Mouse (Mus musculus) myocyte (in vitro differentiated cells): Measurements from ENCODE around the gene Cacna1g. TPM values are rescaled to one million over a fixed set of nuclear protein-coding genes. Genes with fewer than 3 reads are reported as not detected.

Experiments used
- H3K27me3 ChIP-seq: one replicate; pipeline ENCODE4 v1.6.1; 2011; ENCODE audit not compliant: control insufficient read depth, insufficient read depth, insufficient read length
- H3K36me3 ChIP-seq: one replicate; pipeline ENCODE4 v1.6.1; 2011; ENCODE audit not compliant: control insufficient read depth, insufficient read depth
- H3K4me2 ChIP-seq: one replicate; pipeline ENCODE4 v1.6.1; 2011; ENCODE audit warnings: low read depth, control low read depth
- H3K4me3 ChIP-seq: one replicate; pipeline ENCODE4 v1.5.1; 2011; ENCODE audit warnings: mild to moderate bottlenecking, control low read depth, moderate library complexity
- H3K79me2 ChIP-seq: one replicate; pipeline ENCODE4 v1.6.1; 2011; ENCODE audit not compliant: control insufficient read depth, insufficient read depth
- H3ac ChIP-seq: one replicate; pipeline ENCODE4 v1.6.1; 2011; ENCODE audit not compliant: control insufficient read depth, insufficient read length
- CEBPB ChIP-seq: IDR thresholded peaks from 2 replicates; pipeline ENCODE4 v1.6.1; 2011; ENCODE audit warnings: mild to moderate bottlenecking, moderate library complexity; ENCODE audit not compliant: poor library complexity, insufficient read depth, severe bottlenecking
- E2F4 ChIP-seq: IDR thresholded peaks from one replicate; pipeline ENCODE4 v1.6.1; 2011; ENCODE audit warnings: mild to moderate bottlenecking, control low read depth, moderate library complexity; ENCODE audit not compliant: insufficient read depth
- MAX ChIP-seq: IDR thresholded peaks from one replicate; pipeline ENCODE4 v1.6.1; 2011; ENCODE audit warnings: low read depth, mild to moderate bottlenecking, control low read depth
- MYOD1 ChIP-seq, 3 experiments: IDR thresholded peaks; one replicate each; pipeline ENCODE4 v1.6.1; 2011; ENCODE audit warnings: control low read depth in 2 of 3, low read depth in 2 of 3, mild to moderate bottlenecking in 2 of 3, moderate library complexity in 1 of 3; ENCODE audit not compliant: insufficient read length in 2 of 3, control insufficient read depth in 1 of 3
- MYOG ChIP-seq, 3 experiments: IDR thresholded peaks; one replicate each; pipeline ENCODE4 v1.6.1; 2011; ENCODE audit warnings: control low read depth in 2 of 3, low read depth in 2 of 3, mild to moderate bottlenecking in 2 of 3; ENCODE audit not compliant: insufficient read length in 2 of 3, control insufficient read depth in 1 of 3, insufficient read depth in 1 of 3
- POLR2A ChIP-seq: IDR thresholded peaks from one replicate; pipeline ENCODE4 v1.6.1; 2011; ENCODE audit warnings: low read depth, mild to moderate bottlenecking, control low read depth, moderate library complexity; ENCODE audit not compliant: insufficient read length
- POLR2AphosphoS2 ChIP-seq: IDR thresholded peaks from one replicate; pipeline ENCODE4 v1.6.1; 2011; ENCODE audit warnings: low read depth, control low read depth; ENCODE audit not compliant: insufficient read length
- REST ChIP-seq: IDR thresholded peaks from one replicate; pipeline ENCODE4 v1.6.1; 2011; ENCODE audit warnings: mild to moderate bottlenecking, control low read depth, moderate library complexity; ENCODE audit not compliant: insufficient read depth, insufficient read length
- SRF ChIP-seq: IDR thresholded peaks from one replicate; pipeline ENCODE4 v1.6.1; 2011; ENCODE audit warnings: low read depth; ENCODE audit not compliant: control insufficient read depth, insufficient read length
- TCF12 ChIP-seq: IDR thresholded peaks from one replicate; pipeline ENCODE4 v1.6.1; 2011; ENCODE audit warnings: mild to moderate bottlenecking, control low read depth; ENCODE audit not compliant: poor library complexity, insufficient read depth, severe bottlenecking
- TCF3 ChIP-seq: IDR thresholded peaks from one replicate; pipeline ENCODE4 v1.6.1; 2011; ENCODE audit warnings: low read depth, control low read depth; ENCODE audit not compliant: insufficient read length
- USF1 ChIP-seq: IDR thresholded peaks from one replicate; pipeline ENCODE4 v1.6.1; 2011; ENCODE audit warnings: low read depth, mild to moderate bottlenecking, control low read depth, moderate library complexity
- polyA plus RNA-seq: library from polyadenylated mRNA; unstranded; fragments of >200 nt; fragmentation: generic; extraction: Trizol; gene quantifications from one replicate; pipeline ENCODE4 v1.2.1, GENCODE M21; 2012; ENCODE audit warnings: missing spikeins

The Cacna1g gene
- polyA plus RNA-seq, 1 experiment, result 0.05 TPM

DNA sequence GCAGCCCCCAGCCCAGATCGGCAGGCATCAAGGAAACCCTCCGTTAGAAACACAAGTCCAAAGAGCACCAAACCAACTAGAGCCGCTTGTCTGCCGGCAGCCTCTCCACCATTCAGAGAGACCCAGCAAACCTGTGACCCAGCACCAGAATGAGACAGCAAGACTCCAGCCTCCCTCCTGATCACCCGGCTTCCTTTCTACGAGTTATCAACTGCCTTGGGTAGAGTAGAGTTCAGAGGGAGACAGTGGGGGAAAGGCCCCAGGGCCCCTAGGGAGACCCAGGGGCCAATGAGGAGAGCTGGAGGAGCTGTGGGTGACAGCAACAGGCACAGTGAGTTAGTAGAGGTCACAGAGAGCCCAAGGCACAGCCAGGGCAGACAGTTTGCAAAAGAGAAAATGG is 53.0 kb downstream of the Cacna1g start:
- H3K79me2 ChIP-seq, result no peaks in the 10 kb centered on the region
- H3ac ChIP-seq, result no peak overlapping the region
- TF ChIP-seq MAX, result no peak
- no peak for TF ChIP-seq TCF12
- TF ChIP-seq MYOD1 (IDR thresholded peaks at IDR 0.05; ENCODE audit: control insufficient read depth in 1 of 3, insufficient read length in 2 of 3, low read depth in 2 of 3), result no peak
- TF ChIP-seq POLR2AphosphoS2, result no peak
- TF ChIP-seq POLR2A, result no peak
- TF ChIP-seq SRF, result no peak
- no peak for TF ChIP-seq USF1
- TF ChIP-seq TCF3, result no peak
- TF ChIP-seq MYOG (IDR thresholded peaks at IDR 0.05; ENCODE audit: control insufficient read depth in 1 of 3, insufficient read depth in 1 of 3, insufficient read length in 2 of 3, low read depth in 2 of 3), result no peak
- no peak for TF ChIP-seq CEBPB
- TF ChIP-seq REST, result no peak
- TF ChIP-seq E2F4, result no peak
- no peaks in the 10 kb centered on the region for H3K36me3 ChIP-seq
- peaks cover 50% of the 10 kb centered on the region for H3K27me3 ChIP-seq
- H3K4me2 ChIP-seq, result no peak overlapping the region
- no peak overlapping the region for H3K4me3 ChIP-seq

DNA sequence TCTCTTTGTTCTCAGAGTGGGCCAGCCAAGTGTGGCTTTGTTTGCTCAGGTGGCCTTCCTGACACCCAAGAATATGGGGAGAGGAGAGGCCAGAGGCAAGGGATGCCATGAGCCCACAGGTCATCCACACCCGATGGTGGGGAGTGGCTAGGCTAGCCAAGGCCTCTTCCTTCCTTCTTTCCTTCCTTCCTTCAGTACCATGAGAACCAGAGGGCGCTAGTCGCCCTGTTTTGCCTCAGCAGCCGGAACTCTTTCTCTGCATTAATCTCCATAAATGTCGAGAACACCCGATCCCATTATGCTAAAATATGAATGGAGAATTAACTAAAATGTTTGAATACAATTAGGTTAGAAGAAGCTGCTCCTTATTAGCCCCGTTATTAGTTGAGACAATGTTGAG is 53.7 kb downstream of the Cacna1g start:
- no peaks in the 10 kb centered on the region for H3K36me3 ChIP-seq
- H3K4me3 ChIP-seq, result no peak overlapping the region
- H3K79me2 ChIP-seq, result no peaks in the 10 kb centered on the region
- H3K4me2 ChIP-seq, result no peak overlapping the region
- H3K27me3 ChIP-seq, result peaks cover 56% of the 10 kb centered on the region
- no peak overlapping the region for H3ac ChIP-seq
- no peak for TF ChIP-seq MYOG (IDR thresholded peaks at IDR 0.05; ENCODE audit: control insufficient read depth in 1 of 3, insufficient read depth in 1 of 3, insufficient read length in 2 of 3, low read depth in 2 of 3)
- no peak for TF ChIP-seq TCF3

DNA sequence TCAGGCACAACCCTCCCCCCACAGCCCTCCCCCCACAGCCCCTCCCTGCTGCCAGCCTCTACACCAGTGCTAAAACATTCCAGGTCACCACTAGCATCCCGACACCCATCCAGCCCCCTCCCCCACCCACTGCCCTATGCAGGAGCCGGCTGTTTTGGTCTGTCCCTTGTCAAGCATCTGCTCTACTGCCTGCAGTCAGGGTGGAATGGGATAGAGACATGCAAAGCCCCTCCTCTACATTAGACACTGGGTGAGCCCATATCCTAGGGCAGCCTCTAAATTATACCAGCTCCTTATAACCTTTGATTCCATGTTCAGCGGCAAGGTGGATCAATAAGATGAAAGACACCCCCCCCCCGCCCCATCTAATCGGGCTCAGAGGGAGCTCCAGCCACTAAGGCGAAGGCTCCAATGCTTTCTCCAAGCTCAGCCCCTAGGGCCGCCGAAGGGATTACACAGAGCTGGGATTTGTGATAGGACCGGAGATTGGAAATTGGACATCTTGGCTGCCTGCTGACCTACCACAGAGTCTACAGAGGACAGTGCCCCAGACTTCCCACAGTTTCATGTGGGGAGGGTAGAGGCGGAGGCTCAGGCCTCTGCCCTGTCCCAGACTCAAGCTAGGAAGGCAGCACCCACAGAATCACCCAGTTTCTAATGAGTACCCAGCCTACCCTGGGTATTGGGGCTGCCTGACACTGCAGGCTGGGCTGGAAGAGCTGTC is 54.8 kb downstream of the Cacna1g start:
- Histone ChIP-seq H3K4me3 (no peak overlapping the region), H3K79me2 (no peaks in the 10 kb centered on the region), H3K27me3 (peaks cover 59% of the 10 kb centered on the region), H3K4me2 (no peak overlapping the region), H3ac (no peak overlapping the region), H3K36me3 (no peaks in the 10 kb centered on the region)
- TF ChIP-seq E2F4 (no peak), CEBPB (no peak), SRF (no peak), USF1 (no peak), MYOG (IDR thresholded peaks at IDR 0.05; ENCODE audit: control insufficient read depth in 1 of 3, insufficient read depth in 1 of 3, insufficient read length in 2 of 3, low read depth in 2 of 3) (no peak), POLR2AphosphoS2 (no peak)

DNA sequence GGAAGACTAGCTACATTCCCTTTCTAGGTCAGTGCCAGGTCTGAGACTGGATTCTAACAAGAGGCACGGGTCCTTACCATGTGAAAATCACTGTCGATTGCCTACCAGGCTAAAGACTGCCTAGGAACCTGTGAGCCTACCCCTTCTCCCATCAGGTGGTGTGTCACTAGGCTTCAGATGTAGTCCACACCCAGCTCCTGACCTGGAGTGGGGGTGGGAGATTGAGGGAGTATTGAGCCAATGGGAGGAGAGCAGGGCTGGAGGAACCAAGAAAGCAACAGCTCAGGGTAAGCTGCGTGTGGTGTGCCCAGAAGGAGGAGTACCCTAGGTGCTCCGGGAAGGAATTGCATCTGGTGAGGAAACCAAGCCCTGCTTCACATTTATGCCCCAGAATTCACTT is 60.0 kb downstream of the Cacna1g start:
- Histone ChIP-seq H3K4me3 (no peak overlapping the region), H3K4me2 (no peak overlapping the region), H3K79me2 (no peaks in the 10 kb centered on the region), H3K27me3 (peaks cover 68% of the 10 kb centered on the region), H3ac (no peak overlapping the region), H3K36me3 (no peaks in the 10 kb centered on the region)
- TF ChIP-seq E2F4 (no peak), MAX (no peak), TCF3 (no peak), REST (no peak), POLR2A (no peak), POLR2AphosphoS2 (no peak), MYOD1 (IDR thresholded peaks at IDR 0.05; ENCODE audit: control insufficient read depth in 1 of 3, insufficient read length in 2 of 3, low read depth in 2 of 3) (no peak), TCF12 (no peak), SRF (no peak), MYOG (IDR thresholded peaks at IDR 0.05; ENCODE audit: control insufficient read depth in 1 of 3, insufficient read depth in 1 of 3, insufficient read length in 2 of 3, low read depth in 2 of 3) (no peak), USF1 (no peak), CEBPB (no peak)

DNA sequence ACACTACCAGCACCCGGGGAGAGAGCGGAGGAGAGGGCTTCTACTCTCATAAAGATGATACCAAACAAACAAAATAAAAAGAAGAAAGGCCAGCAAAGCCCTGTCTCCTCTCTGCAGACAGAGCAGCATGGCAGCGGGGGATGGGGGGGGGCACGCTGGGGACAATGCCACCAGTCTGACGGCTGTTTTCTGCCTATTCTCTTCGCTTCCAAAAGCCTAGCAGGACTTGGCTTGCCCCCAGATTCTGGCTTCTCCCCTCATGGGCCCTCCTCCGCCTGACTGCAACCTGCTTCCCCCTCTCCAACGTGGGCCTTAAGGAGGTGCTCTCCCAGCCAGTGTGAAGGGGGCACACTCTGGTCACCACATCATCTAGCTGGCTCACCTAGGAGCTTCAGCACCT is 60.5 kb downstream of the Cacna1g start:
- H3K4me2 ChIP-seq, result no peak overlapping the region
- no peak overlapping the region for H3K4me3 ChIP-seq
- H3K79me2 ChIP-seq, result no peaks in the 10 kb centered on the region
- H3ac ChIP-seq, result no peak overlapping the region
- H3K27me3 ChIP-seq, result peaks cover 68% of the 10 kb centered on the region
- no peaks in the 10 kb centered on the region for H3K36me3 ChIP-seq
- no peak for TF ChIP-seq SRF
- no peak for TF ChIP-seq POLR2AphosphoS2
- no peak for TF ChIP-seq TCF12
- TF ChIP-seq E2F4, result no peak
- TF ChIP-seq MAX, result no peak
- TF ChIP-seq TCF3, result no peak
- no peak for TF ChIP-seq MYOG (IDR thresholded peaks at IDR 0.05; ENCODE audit: control insufficient read depth in 1 of 3, insufficient read depth in 1 of 3, insufficient read length in 2 of 3, low read depth in 2 of 3)
- TF ChIP-seq MYOD1 (IDR thresholded peaks at IDR 0.05; ENCODE audit: control insufficient read depth in 1 of 3, insufficient read length in 2 of 3, low read depth in 2 of 3), result no peak
- TF ChIP-seq POLR2A, result no peak
- no peak for TF ChIP-seq CEBPB
- no peak for TF ChIP-seq USF1
- no peak for TF ChIP-seq REST
